Mouse (Mus musculus) adrenal gland, postnatal 36 days (tissue): ENCODE results near the gene Rsf1. TPM values are rescaled to one million over a fixed set of nuclear protein-coding genes. Genes with fewer than 3 reads are reported as not detected.

Experiments used
- DNase-seq, 2 experiments: peaks; one replicate each; pipeline ENCODE4 v3.0.0; 2021; ENCODE audit warnings: mixed read lengths in 1 of 2
- total RNA-seq, 2 experiments: library from RNA; stranded (reverse); gene quantifications; 2 replicates each; pipeline ENCODE4 v1.2.3; 2021

Gene Rsf1
- total RNA-seq, 2 experiments from 2014 or later, result 25.8 to 30.5 TPM

DNA sequence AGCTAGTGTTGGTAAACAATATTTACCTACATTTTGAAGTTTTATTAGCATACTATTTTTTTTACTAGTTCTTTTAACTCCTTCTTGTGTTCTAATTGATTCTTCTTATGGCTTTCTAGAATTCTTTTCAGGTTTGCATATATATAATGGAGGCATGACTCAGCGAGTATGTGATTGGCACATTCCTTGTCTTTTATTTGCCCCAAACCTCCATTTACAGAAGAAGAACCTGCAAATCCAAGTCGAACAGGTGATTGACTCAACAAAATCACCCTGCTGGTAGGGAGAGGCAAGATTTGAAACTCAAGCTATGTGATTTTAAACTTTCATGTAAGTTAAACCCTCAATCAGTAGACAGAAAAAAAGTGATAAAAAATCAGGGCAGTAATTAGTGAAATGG lies 51.6 kb downstream of the Rsf1 start:
- DNase-seq, result no peak

DNA sequence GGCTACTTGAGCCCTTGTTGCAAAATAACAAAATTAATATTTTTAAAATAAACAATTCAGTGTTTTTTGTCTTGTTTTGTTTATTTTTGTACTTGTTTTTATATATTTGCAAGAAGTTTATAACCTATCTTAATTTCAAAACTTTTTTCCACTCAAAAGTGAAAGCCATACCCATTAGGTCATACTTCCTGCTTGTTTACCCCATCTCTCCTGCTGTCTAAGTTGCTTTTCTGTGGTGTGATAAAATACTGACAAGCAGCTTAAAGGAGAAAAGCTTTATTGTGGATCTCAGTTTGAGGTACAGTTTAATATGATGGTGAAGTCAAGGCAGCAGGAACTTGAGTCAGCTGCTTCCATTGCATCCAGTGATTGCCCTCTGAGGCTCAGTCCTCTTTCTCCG lies 53.2 kb downstream of the Rsf1 start:
- DNase-seq, result no peak

DNA sequence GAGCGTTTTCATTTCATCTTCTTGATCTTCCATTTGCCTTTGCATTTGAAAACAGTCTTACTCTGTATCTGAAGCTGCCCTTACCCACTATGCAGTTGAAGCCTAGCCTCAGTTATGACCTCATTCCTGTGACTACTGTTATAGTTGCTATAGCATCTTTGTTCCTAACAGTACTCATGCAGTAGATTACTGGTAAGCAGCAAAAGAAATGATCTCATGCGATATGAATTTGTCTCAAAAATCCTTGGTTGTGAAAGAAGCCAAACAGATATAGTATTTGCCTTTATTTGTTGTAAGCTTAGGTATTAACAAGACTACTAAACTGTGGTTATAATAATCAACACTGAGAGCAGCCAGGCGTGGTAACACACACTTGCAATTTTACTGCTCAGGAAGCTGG lies 65.4 kb downstream of the Rsf1 start:
- no peak for DNase-seq

DNA sequence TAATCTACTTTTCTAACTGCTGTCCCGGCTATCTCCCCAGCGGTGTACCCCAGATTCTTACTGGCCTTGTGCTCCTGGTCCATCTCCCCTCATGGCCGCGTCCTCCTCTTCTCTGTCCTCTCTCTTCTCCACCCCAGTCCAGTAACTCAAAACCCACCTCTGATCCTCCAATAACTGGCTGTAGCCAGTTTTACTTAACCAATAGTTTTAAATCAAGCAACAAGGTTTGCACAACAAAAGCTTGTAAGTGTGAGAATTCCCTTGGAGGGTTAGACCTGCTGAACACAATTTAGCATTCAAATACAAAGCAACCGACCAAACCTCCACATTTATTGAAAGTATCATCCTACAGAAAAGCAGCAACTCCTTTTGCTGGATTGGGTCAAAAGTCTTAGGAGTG lies 68.0 kb downstream of the Rsf1 start:
- DNase-seq, result no peak

DNA sequence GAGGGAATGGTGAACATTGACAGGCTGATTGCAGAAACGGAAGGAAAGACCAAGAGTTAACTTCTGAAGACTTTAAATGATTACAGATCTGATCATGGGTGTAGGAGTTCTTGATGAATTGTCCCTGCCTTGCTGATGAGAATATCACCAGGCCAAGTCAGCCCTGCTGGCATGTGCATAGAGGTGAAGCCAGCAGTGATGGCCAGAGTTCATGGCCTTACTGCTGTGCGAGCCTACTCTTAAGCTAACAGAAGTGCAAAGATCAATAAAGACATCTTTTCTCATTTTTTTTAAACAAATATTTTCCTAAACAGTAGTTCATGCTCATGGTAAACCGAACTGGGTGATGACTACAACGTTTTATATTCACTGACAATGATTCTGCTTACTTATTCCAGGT lies 71.0 kb downstream of the Rsf1 start:
- DNase-seq, result no peak

DNA sequence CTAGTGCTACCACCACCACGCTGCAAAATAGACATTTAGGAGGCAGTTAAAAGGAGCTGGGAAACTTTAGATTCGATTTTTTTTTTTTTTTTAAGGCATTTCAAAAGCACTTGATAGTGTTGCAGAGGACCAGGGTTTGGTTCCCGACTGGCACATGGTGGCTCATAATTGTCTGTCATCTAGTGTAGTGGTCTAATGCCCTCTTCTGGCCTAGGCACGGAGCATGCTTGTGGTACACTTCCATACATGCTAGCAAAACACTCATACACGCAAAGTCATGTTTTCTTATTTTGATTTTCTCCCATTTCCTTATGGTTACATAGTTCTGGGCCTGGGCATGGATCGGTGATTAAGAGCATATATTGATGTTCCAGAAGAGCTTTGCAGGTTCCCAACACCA lies 76.5 kb downstream of the Rsf1 start:
- no peak for DNase-seq

DNA sequence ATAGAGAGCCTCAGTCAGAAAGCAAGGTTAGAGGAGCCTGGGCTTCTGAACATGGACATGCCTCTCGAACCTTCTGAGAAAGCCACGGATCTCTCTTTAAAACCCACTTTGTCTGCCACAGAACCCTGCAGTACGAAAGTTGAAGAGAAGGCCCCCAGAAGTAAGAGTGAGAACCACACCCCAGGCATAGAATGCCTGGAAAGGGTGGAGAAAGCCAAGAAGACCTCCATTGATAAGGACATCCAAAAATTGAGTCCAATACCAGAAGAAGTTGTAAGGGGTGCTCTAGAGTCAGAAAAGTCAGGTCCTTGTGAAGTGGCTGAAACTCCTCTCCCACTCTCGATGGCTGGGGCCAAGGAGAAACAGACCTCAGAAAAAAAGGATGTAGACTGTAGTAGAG lies 81.9 kb downstream of the Rsf1 start:
- DNase-seq, result no peak

DNA sequence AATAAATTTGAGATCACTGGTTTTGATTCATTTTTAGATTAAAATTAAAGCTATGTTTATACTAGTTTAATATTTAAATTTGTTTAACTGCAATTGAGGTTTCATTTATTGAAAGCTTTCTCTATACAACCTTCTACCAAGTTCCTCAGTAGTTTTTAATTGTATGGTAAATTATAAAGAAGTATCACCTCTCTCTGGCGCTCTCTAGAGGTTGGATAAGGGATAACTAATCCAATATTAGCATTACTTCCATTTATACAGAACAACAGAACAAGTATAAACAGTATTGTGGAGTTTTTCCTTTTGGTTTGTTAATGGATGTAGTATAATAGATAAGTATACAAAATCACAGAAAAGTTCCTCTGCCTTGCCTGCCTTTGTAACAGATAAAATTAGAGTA lies 99.5 kb downstream of the Rsf1 start:
- no peak for DNase-seq

DNA sequence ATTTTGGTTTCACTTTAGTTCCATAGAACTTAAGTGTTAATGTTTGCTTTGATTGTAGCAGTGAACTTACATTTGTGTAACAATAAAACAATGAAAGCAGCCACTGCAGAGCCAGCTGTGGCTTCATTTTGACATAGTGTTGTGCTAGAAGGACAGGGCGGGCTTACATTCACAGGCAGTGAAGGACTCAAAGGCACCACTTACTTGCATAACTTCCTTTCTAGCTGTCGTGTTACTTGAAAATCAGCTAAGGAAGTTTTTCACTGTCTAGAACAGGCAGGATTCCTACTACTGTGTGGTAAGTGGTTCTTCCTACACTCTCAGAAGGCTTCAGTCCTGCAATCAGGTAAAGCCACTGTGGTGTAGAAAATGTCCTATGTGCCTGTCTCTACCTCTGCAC lies 108.1 kb downstream of the Rsf1 start:
- DNase-seq, result no peak

DNA sequence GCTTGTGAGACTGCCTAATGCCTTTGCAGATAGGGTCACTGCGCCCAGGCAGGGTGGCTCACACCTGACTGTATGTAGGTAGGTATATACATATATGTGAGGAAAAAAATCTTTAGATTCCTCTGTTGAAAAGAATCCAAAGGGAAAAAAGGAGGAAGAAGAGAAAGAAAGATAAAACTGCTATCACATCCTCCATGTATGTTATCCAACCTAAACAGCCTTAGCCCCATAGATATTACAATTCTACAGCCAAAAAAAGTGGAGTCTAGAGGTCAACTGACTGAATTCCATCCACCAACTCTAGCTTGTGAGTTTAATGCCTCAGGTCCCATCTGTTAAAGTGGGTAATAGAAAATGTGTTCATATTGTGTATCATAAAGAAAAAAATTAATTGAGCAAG lies 115.8 kb downstream of the Rsf1 start:
- DNase-seq, result no peak

DNA sequence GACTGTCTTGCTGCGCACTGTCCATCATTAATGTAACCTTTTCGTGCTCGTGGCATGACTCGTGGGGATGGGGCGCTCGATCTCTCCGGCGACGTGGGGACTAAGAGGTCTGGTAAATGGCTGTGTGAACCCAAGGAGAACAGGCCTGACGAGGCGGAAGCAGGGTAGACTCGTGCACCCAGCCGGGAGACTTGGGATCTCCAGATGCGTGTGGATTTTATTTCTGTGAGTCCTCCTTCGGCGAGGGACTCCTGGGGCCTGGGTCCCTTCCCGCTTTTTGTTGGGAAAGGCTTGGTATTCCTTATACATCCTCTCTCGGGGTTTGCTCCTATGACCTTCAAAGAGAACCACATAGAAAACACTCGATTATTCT lies 116.4 kb downstream of the Rsf1 start:
- no peak for DNase-seq

DNA sequence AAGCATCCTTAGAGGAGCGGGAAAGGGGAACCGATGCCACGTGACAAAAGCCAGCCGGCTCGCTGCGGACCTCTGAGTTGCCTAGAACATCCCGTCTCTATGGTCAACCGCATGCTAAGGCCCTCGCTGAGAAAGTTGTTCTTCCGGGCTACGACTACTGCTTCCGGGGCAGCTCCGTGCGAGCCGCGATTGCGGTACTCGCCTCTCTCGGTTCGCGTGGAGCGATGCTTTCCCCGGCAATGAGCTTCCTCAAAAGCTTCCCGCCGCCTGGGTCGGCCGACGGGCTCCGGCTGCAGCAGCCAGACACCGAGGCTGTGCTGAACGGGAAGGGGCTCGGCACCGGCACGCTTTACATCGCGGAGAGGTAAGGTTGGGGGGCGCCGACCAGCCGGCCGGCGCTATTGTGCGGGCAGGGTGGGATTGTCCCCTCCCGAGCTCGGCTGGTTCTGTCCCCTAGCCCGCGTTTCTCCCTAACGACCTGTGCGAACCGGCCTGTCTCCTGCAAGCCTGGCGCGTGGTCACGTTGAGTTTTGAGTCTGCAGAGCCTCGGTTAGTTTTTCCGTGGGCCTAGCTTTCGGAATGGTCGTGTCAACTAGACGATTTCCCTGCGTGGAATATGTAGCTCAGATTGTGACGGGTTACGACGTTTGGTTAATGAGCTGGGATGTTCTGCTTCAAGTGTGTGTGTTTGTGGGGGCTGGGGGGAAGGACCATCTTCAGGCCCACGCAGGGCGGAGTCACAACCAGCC lies 117.0 kb downstream of the Rsf1 start, which contains the start of gene Clns1a:
Gene Clns1a (plus strand): TSS at position 129 of the 749 bp plus-strand sequence.
- peak; percentile 94 to 96 for DNase-seq

DNA sequence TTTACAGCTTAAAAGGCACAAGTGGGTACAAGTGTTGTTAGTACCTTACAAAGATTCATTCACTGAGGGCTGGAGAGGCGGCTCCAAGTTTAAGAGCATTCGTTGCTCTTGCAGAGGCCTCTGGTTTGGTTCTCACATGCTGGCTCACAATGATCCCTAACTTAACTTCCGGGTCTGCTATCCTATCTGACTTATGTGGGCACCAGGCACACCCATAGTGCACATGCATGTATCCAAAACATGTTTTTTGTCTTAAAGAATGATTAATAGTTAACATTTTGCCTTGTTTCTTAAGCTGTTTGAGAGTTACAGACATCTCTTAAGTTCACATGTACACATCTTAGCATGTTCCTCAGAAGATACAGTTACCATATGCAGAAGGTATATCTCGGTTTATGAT lies 120.5 kb downstream of the Rsf1 start:
- DNase-seq, result no peak

DNA sequence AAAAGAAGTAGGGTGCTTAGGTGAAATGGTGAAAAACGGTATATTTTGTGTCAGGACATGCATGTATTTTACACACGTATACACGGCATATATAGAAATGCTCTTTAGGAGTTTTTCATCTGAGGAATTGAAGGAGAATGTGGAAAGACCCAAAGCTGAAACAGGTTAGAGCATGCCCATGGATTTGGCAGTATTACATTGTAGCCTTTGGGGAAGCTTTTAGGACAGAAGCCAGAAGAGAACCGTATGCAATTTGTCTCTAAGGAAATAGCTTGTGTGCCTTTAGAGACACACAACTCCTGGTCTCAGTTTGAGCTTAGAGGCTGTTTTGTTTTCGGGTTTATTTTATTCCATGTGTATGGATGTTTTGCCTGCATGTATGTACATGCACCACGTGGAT lies 121.4 kb downstream of the Rsf1 start:
- DNase-seq, result no peak

DNA sequence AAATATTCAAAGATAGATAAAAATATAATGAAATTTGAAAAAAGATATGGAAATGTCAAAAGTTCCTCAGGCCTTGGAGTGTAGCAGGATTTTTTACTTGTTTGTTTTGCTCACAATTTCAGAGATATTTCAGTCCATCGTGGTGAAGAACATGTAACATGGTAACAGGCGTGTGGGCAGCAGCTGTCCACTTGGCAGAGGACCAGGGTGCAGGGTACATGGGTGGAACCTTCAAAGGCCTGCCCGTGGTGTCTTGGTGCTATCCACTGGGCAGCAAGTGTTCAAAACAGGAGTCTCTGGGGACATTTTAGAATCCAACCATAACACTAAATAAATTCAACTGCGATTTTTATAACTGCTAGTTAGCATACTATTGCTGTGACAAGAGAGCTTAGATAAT lies 127.4 kb downstream of the Rsf1 start:
- DNase-seq, result peak; percentile 5 to 37

DNA sequence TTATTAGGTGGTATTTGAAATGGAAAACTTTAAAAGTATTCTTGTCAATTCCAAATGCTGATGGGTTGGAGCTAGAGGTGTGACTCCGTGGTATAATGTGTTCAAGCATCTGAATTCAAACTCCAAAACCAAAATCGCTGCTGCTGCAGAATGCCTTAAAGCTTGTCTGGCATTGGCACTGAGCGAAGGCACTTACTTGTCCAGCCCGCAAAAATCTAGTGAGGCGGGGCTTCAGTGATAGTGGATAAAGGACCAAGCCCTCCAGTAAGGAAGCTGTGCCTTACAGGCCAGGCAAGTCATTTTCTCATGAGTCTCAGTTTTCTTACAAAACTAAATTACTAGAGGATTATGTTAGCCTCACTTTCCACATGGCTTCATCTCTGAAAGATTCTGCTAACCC lies 128.1 kb downstream of the Rsf1 start:
- DNase-seq, result no peak

DNA sequence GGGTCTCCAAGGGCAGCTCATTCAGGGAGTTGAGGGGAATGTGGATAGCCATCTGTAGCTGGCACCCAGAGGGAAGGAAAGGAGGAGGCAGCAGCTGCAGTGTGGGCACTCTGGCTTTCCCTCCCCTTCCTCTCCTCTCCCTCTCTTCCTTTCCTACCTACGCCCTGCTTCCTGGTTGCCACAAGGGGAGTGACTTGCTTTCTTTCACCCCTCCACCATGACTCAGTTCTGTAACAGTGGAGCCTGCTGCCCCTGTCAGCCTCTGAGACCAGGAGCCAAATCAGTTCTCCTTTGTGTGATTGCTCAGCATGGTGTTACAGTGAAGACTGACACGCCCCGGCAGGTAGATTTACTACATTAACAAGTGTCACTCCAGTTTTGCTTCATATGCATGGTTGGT lies 129.5 kb downstream of the Rsf1 start:
- DNase-seq, result no peak

DNA sequence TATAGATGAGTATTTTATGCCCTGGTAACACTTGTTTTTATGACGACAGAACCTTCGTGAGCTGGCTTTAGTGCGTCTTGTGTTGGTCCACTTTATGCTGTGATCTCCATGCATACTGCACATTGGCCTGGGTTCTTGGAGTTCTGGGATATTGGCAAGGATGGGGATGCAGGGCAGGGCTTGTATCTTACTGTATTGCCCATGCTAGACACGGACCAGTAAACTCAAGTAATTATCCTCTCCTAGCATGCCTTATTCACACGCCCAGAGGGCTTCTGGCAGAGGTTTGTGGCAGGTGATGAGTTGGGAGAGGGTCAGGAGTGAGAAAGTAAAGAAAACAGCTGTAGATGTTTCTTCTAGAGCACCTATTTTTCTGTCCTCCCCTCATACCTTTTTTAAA lies 135.0 kb downstream of the Rsf1 start:
- no peak for DNase-seq

DNA sequence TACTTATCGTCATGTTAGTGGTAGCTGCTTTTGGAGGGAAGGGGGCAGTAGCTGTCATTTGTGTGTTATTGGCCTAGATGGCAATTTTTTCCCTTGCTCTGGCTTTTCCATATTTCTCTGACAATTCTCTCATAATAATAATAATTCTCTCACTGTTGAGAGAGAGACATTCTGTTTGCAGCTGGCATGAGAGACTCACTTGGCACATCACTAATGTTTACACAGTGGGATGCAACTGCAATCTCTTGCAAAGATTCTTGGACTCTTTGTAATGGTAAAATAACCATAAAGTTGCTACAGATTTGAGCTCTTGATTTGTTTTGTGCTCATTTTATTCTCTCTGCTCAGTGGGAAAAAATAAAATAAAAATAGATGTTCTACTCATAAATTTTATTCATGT lies 137.6 kb downstream of the Rsf1 start:
- no peak for DNase-seq

DNA sequence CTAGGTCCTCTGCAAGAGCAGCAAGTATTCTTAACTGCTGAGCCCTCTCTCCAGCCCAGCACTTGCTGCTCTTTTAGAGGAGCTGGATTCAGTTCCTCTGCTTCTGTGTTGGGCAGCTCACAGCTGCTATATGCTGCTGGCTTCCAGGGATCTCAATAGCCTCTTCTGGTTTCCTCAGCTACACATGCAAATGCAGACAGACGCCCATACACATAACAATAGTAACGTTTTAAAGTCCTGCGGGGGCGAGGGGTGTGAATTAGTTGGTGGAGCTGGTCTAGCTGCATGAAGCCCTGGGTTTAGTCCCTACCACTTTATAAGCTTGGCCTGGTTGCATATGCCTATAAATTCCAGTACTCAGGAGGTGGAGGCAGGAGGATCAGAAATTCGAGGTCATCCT lies 139.4 kb downstream of the Rsf1 start:
- DNase-seq, result no peak

DNA sequence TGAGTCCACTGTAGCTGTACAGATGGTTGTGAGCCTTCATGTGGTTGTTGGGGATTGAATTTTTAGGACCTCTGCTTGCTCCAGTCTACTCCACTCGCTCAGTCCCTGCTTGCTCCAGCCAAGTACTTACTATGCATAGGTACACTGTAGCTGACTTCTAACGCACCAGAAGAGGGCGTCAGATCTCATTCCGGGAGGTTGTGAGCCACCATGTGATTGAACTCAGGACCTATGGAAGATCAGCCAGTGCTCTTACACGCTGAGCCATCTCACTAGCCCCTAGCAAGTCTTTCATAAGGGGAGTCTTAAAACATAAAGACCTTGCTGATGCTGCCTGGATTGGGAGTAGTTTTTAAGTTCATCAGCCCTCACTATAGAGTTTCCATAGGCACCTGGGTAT lies 140.4 kb downstream of the Rsf1 start:
- DNase-seq, result no peak

DNA sequence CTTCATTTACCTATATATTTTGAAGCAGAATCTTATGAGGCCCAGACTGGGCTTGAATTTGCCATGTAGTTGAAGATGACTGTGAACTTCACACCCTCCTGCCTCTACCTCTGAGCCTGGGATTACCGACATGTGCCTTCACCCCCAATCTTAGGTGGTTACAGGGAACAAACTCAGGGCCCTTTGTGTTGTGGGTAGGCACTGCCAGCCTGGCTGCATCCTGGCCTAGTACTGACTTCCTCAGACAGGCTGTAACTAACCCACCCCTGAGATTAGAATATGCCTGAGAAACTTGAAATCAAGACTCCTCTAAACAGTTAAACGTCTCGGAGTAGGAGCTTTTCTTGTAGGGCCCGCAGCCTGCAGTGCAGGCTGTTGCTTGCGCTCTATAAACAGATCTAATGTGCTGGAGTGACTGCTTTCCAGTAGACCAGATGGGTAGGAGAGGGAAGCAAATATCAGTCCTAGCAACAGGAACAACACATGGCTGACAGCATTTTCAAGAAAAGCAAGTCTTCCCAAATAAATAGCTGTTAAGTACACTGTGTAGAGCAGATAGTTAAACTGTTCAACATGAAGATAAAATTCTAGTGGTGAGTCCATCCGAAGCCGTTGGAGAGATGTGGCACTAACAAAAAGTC lies 142.7 kb downstream of the Rsf1 start:
- DNase-seq, result no peak

DNA sequence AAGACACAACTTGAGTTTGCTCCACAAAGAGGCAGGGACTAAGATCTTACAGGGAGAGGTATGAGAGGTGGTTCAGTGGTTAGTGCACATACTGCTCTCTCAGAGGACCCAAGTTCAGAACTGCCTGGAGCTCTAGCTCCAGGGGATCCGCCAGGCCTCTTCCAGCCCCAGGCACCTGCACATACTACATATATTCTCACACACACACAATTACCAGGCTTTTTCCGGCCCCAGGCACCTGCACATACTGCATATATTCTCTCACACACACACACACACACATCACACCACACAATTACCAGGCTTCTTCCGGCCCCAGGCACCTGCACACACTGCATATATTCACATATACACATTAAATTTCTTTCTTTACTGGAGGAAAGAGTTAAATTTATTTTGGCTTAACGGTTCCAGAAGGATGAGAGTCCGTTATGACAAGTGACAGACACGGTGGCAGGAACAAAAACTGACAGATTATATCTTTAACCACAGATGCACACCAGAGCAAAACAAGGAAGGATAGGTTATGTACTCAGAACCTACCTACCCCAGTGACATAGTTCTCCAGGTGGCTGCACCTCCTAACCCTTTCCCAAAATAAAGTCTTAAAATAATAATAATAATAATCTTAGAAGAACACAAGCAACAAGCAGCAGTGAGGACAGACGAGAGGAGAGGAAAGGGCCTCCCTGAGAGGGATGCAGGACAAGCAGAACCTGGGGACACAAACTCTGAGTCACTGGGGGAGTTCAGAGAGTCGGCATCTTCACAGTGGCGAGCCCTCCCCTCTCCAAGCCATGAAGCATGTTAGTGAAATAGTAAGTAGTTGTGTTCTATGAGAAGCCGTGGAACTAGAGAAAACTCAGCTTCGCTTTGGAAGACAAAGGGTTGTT lies 144.2 kb downstream of the Rsf1 start:
- DNase-seq, result no peak
